Mouse (Mus musculus) spleen, postnatal 10 days (tissue): ENCODE data around the gene Kcnip3.

Experiments
- DNase-seq, 2 experiments: peaks; one replicate each; pipeline ENCODE4 v3.0.0; 2021 to 2022; ENCODE audit warnings: low spot score in 2 of 2

Kcnip3 gene

GRCm38 (mm10) chr2:127518273-127518672, 3.6 kb downstream of the Kcnip3 start:
- no peak for DNase-seq

- no peak for DNase-seq
Observed at GRCm38 (mm10) chr2:127517081-127517480, 4.8 kb downstream of the Kcnip3 start.

GRCm38 (mm10) chr2:127514380-127515124, 7.3 kb downstream of the Kcnip3 start:
- DNase-seq: no peak

- no peak for DNase-seq
Observed at GRCm38 (mm10) chr2:127513244-127513643, 8.7 kb downstream of the Kcnip3 start.

- DNase-seq: no peak
Observed at GRCm38 (mm10) chr2:127511426-127511825, 10.5 kb downstream of the Kcnip3 start.

GRCm38 (mm10) chr2:127507967-127508660, 13.8 kb downstream of the Kcnip3 start:
- DNase-seq: no peak

- peak; percentile 60 to 80 for DNase-seq
Observed at GRCm38 (mm10) chr2:127507077-127507774, 14.7 kb downstream of the Kcnip3 start.

- DNase-seq: no peak
Observed at GRCm38 (mm10) chr2:127506131-127506632, 15.7 kb downstream of the Kcnip3 start.

GRCm38 (mm10) chr2:127505196-127505595, 16.7 kb downstream of the Kcnip3 start:
- no peak for DNase-seq

GRCm38 (mm10) chr2:127503751-127504549, 17.9 kb downstream of the Kcnip3 start:
- DNase-seq: no peak

GRCm38 (mm10) chr2:127501061-127501460, 20.8 kb downstream of the Kcnip3 start:
- DNase-seq: peak; percentile 26 to 66

GRCm38 (mm10) chr2:127498750-127499149, 23.1 kb downstream of the Kcnip3 start:
- no peak for DNase-seq

GRCm38 (mm10) chr2:127496321-127496720, 25.6 kb downstream of the Kcnip3 start:
- no peak for DNase-seq

GRCm38 (mm10) chr2:127484476-127485170, 37.3 kb downstream of the Kcnip3 start:
- DNase-seq: peak in 1 of 2 experiments; percentile 52

- no peak for DNase-seq
Observed at GRCm38 (mm10) chr2:127483001-127483400, 38.9 kb downstream of the Kcnip3 start.

- DNase-seq: no peak
Observed at GRCm38 (mm10) chr2:127482533-127482911, 39.4 kb downstream of the Kcnip3 start.

- DNase-seq: no peak
Observed at GRCm38 (mm10) chr2:127481841-127482532, 39.9 kb downstream of the Kcnip3 start.

- no peak for DNase-seq
Observed at GRCm38 (mm10) chr2:127479763-127480162, 42.1 kb downstream of the Kcnip3 start.

- no peak for DNase-seq
Observed at GRCm38 (mm10) chr2:127479210-127479609, 42.7 kb downstream of the Kcnip3 start.

- DNase-seq: no peak
Observed at GRCm38 (mm10) chr2:127472279-127472678, 49.6 kb downstream of the Kcnip3 start.
